Mouse (Mus musculus) olfactory bulb, adult 2 months (tissue): ENCODE measurements at regions not wholly inside any gene's neighbourhood (a gene's known extent, or its start where the extent isn't known, plus 50 kb on each side); places are given as distances from the start of the nearest gene placed in this dataset.

Experiments
- H3K27ac ChIP-seq: fragments of 200-500 bp; 2 replicates; pipeline ENCODE4 v1.5.1; 2012; ENCODE audit warnings: low read depth, low read length; ENCODE audit not compliant: insufficient read depth
- H3K4me1 ChIP-seq: fragments of 200-500 bp; 2 replicates; pipeline ENCODE4 v1.6.1; 2012; ENCODE audit warnings: low read length; ENCODE audit not compliant: control insufficient read depth, insufficient read depth
- H3K4me3 ChIP-seq: fragments of 200-500 bp; 2 replicates; pipeline ENCODE4 v1.5.1; 2012; ENCODE audit warnings: mild to moderate bottlenecking, low read depth, low read length, moderate library complexity; ENCODE audit not compliant: insufficient read depth
- CTCF ChIP-seq: fragments of 200-500 bp; IDR thresholded peaks from 2 replicates; pipeline ENCODE4 v1.5.1; 2012; ENCODE audit warnings: low read depth, mild to moderate bottlenecking, low read length, moderate library complexity; ENCODE audit not compliant: insufficient read depth
- POLR2A ChIP-seq: fragments of 200-500 bp; IDR thresholded peaks from 2 replicates; pipeline ENCODE4 v1.6.1; 2012; ENCODE audit warnings: mild to moderate bottlenecking, low read depth, low read length, moderate library complexity; ENCODE audit not compliant: insufficient read depth
- WGBS: fragments of 180-500 bp; shearing (Covaris S2); methylation state at CpG from one replicate; pipeline ENCODE4 v1.1.7; 2018; 5-methylcytosine and 5-hydroxymethylcytosine counted together

- H3K4me3 ChIP-seq: no peak overlapping the region
- no peak overlapping the region for H3K27ac ChIP-seq
- no peaks in the 10 kb centered on the region for H3K4me1 ChIP-seq
- 27% methylated on average over 3 of the region's 3 CpGs for WGBS
- TF ChIP-seq POLR2A (no peak), CTCF (no peak)
Observed at GRCm38 (mm10) chr11:6738163-6738562, 79.8 kb downstream of the Ramp3 start.

- Histone ChIP-seq H3K4me3 (no peak overlapping the region), H3K4me1 (no peaks in the 10 kb centered on the region), H3K27ac (no peak overlapping the region)
- WGBS: 93% methylated on average over 7 of the region's 7 CpGs
- TF ChIP-seq CTCF: no peak
- no peak for TF ChIP-seq POLR2A
Observed at GRCm38 (mm10) chr11:6734746-6735430, 76.6 kb downstream of the Ramp3 start.

- Histone ChIP-seq H3K4me1 (no peaks in the 10 kb centered on the region), H3K4me3 (no peak overlapping the region), H3K27ac (no peak overlapping the region)
- no peak for TF ChIP-seq POLR2A
- no peak for TF ChIP-seq CTCF
- WGBS: 74% methylated on average over 5 of the region's 5 CpGs
Observed at GRCm38 (mm10) chr11:6731505-6731904, 73.2 kb downstream of the Ramp3 start.
